Mouse (Mus musculus): Measurements from ENCODE around the gene Sh3gl1. TPM values are rescaled to one million over a fixed set of nuclear protein-coding genes. Genes with fewer than 3 reads are reported as not detected.
A peak's percentile ranks its signal among the peaks of the same experiment; 100 is the strongest.

Sh3gl1 gene
- polyA plus RNA-seq, 1 experiment from 2014 or later, result 155 TPM

GRCm38 (mm10) chr17:56034040-56034725, 2.3 kb downstream of the Sh3gl1 start:
- no peak for ATAC-seq (ENCODE audit: low FRiP score, low TSS enrichment)
- Histone ChIP-seq H3K9ac (ENCODE audit: low read depth, low read length) (peak overlapping the region; percentile 94; the same call in 1 of the 2 replicates), H3K27me3 (ENCODE audit: control insufficient read depth, insufficient read depth, low read length) (no peaks in the 10 kb centered on the region), H3K9me3 (ENCODE audit: control insufficient read depth, low read length) (no peaks in the 10 kb centered on the region), H3K36me3 (ENCODE audit: control insufficient read depth, insufficient read depth, low read length) (peaks cover 25% of the 10 kb centered on the region), H3K4me1 (ENCODE audit: control insufficient read depth, insufficient read depth, low read length) (peaks cover 30% of the 10 kb centered on the region), H3K4me3 (ENCODE audit: low read length) (no peak overlapping the region), H3K27ac (ENCODE audit: low read depth, low read length) (no peak overlapping the region), H3K4me2 (replicated peaks; ENCODE audit: low read depth, low read length) (no peak overlapping the region)
- 90% methylated on average over 7 of the region's 7 CpGs for WGBS

GRCm38 (mm10) chr17:56032831-56033230, 3.6 kb downstream of the Sh3gl1 start:
- no peak overlapping the region for H3K27ac ChIP-seq (ENCODE audit: low read depth, low read length)
- peaks cover 30% of the 10 kb centered on the region for H3K4me1 ChIP-seq (ENCODE audit: control insufficient read depth, insufficient read depth, low read length)

DNA sequence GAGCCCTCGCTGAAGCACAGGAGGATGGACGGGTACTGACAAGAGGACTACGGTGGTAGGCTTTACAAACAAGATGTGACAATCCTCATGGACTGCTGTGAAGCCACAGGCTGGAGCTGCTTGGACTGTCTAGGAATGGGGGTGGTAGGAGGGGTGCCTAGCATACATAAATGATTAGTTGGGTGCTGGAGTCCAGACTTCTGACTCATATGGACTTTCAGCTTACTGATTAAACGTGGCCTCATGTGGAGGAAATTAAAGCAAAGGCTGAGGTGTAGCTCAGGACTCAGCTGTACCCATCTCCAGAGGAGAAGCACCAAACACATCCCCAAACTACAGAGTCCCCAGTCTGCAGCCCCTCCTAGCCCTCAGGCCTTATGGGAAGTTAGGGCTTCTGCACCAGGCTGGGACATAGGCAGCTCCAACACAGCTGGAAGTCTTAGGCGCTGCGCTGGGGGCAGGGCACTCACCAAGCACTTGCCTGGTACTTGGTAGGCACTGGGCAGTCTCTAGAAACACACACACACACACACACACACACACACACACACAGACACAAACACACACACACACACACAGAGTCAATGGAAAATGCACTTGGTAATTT, 4.2 kb downstream of the Sh3gl1 start:
- H3K9me3 ChIP-seq (ENCODE audit: control insufficient read depth, low read length), result no peaks in the 10 kb centered on the region
- H3K27ac ChIP-seq (ENCODE audit: low read depth, low read length), result 0 out of 2 replicates have a peak overlapping the region, but pooled peaks have one; percentile 24
- no peak overlapping the region for H3K9ac ChIP-seq (ENCODE audit: low read depth, low read length)
- no peak for ATAC-seq (ENCODE audit: low FRiP score, low TSS enrichment)
- H3K4me2 ChIP-seq (replicated peaks; ENCODE audit: low read depth, low read length), result no peak overlapping the region; the same call in 1 of the 2 replicates
- peaks cover 36% of the 10 kb centered on the region for H3K36me3 ChIP-seq (ENCODE audit: control insufficient read depth, insufficient read depth, low read length)
- no peaks in the 10 kb centered on the region for H3K27me3 ChIP-seq (ENCODE audit: control insufficient read depth, insufficient read depth, low read length)
- H3K4me1 ChIP-seq (ENCODE audit: control insufficient read depth, insufficient read depth, low read length), result peaks cover 30% of the 10 kb centered on the region
- no peak overlapping the region for H3K4me3 ChIP-seq (ENCODE audit: low read length)
- 73% methylated on average over 6 of the region's 6 CpGs for WGBS

More at GRCm38 (mm10) chr17:56032831-56033230, 3.6 kb downstream of the Sh3gl1 start:
- no peak overlapping the region for H3K4me2 ChIP-seq (replicated peaks; ENCODE audit: low read depth, low read length)
- ATAC-seq (ENCODE audit: low FRiP score, low TSS enrichment), result no peak
- WGBS, result 68% methylated on average over 7 of the region's 7 CpGs
- no peak overlapping the region for H3K4me3 ChIP-seq (ENCODE audit: low read length)
- no peaks in the 10 kb centered on the region for H3K9me3 ChIP-seq (ENCODE audit: control insufficient read depth, low read length)
- H3K9ac ChIP-seq (ENCODE audit: low read depth, low read length), result no peak overlapping the region
- H3K27me3 ChIP-seq (ENCODE audit: control insufficient read depth, insufficient read depth, low read length), result no peaks in the 10 kb centered on the region
- peaks cover 36% of the 10 kb centered on the region for H3K36me3 ChIP-seq (ENCODE audit: control insufficient read depth, insufficient read depth, low read length)

GRCm38 (mm10) chr17:56031431-56031830, 5.0 kb downstream of the Sh3gl1 start:
- WGBS, result 84% methylated on average over 7 of the region's 7 CpGs
- H3K27ac ChIP-seq (ENCODE audit: low read depth, low read length), result no peak overlapping the region
- H3K9me3 ChIP-seq (ENCODE audit: control insufficient read depth, low read length), result no peaks in the 10 kb centered on the region
- H3K9ac ChIP-seq (ENCODE audit: low read depth, low read length), result 0 out of 2 replicates have a peak overlapping the region, but pooled peaks have one; percentile 12
- H3K4me1 ChIP-seq (ENCODE audit: control insufficient read depth, insufficient read depth, low read length), result peaks cover 30% of the 10 kb centered on the region
- H3K36me3 ChIP-seq (ENCODE audit: control insufficient read depth, insufficient read depth, low read length), result peaks cover 36% of the 10 kb centered on the region
- H3K4me2 ChIP-seq (replicated peaks; ENCODE audit: low read depth, low read length), result no peak overlapping the region
- H3K27me3 ChIP-seq (ENCODE audit: control insufficient read depth, insufficient read depth, low read length), result no peaks in the 10 kb centered on the region
- ATAC-seq (ENCODE audit: low FRiP score, low TSS enrichment), result no peak
- no peak overlapping the region for H3K4me3 ChIP-seq (ENCODE audit: low read length)

- H3K4me2 ChIP-seq (replicated peaks; ENCODE audit: low read depth, low read length), result no peak overlapping the region
Measured at GRCm38 (mm10) chr17:56030919-56031318, 5.5 kb downstream of the Sh3gl1 start.

DNA sequence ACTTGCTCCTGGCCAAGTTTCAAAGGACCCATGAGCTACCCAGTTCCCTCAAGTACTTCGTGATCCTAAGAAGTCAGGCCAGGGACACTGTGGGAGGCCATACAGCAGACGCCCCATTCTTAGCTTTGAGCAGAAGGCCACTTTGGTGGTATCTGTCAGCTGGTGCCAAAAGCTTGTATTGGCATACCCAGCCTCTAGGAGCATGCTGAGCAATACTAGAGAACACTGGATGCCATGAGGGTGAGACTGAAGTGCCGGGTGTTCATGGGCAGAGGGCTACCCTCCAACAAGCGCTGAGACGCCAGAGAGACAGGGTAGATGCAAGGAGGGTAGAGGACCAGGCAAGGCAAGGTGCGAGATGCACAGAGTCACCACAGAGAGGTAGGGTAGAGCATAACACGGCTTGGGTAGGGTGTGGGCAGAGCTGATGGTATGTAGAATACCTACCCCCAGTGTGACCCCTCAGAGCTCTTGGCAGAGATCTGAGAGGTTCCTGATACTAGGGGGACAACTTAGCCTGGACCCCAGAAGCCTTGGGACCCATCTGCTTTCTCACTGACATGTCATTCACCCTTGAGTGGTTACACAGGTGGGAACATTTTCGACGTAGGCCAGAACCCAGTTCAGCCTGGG, 6.1 kb downstream of the Sh3gl1 start:
- Histone ChIP-seq H3K27ac (ENCODE audit: low read depth, low read length) (no peak overlapping the region), H3K36me3 (ENCODE audit: control insufficient read depth, insufficient read depth, low read length) (peaks cover 36% of the 10 kb centered on the region), H3K4me3 (ENCODE audit: low read length) (no peak overlapping the region), H3K4me1 (ENCODE audit: control insufficient read depth, insufficient read depth, low read length) (peaks cover 27% of the 10 kb centered on the region), H3K4me2 (replicated peaks; ENCODE audit: low read depth, low read length) (no peak overlapping the region), H3K27me3 (ENCODE audit: control insufficient read depth, insufficient read depth, low read length) (no peaks in the 10 kb centered on the region), H3K9ac (ENCODE audit: low read depth, low read length) (no peak overlapping the region), H3K9me3 (ENCODE audit: control insufficient read depth, low read length) (no peaks in the 10 kb centered on the region)
- ATAC-seq (ENCODE audit: low FRiP score, low TSS enrichment), result peak; percentile 3; the same call in 1 of the 2 replicates
- 89% methylated on average over 9 of the region's 9 CpGs for WGBS

More at GRCm38 (mm10) chr17:56030919-56031318, 5.5 kb downstream of the Sh3gl1 start:
- 0 out of 2 replicates have a peak overlapping the region, but pooled peaks have one; percentile 12 for H3K9ac ChIP-seq (ENCODE audit: low read depth, low read length)
- 38% methylated on average over 5 of the region's 5 CpGs for WGBS
- no peak overlapping the region for H3K27ac ChIP-seq (ENCODE audit: low read depth, low read length)
- H3K27me3 ChIP-seq (ENCODE audit: control insufficient read depth, insufficient read depth, low read length), result no peaks in the 10 kb centered on the region
- no peak overlapping the region for H3K4me3 ChIP-seq (ENCODE audit: low read length)
- H3K36me3 ChIP-seq (ENCODE audit: control insufficient read depth, insufficient read depth, low read length), result peaks cover 36% of the 10 kb centered on the region
- no peaks in the 10 kb centered on the region for H3K9me3 ChIP-seq (ENCODE audit: control insufficient read depth, low read length)
- H3K4me1 ChIP-seq (ENCODE audit: control insufficient read depth, insufficient read depth, low read length), result peaks cover 30% of the 10 kb centered on the region
- ATAC-seq (ENCODE audit: low FRiP score, low TSS enrichment), result peak; percentile 39; the same call in 1 of the 2 replicates

- WGBS, result 81% methylated on average over 5 of the region's 5 CpGs
- H3K9ac ChIP-seq (ENCODE audit: low read depth, low read length), result no peak overlapping the region
- H3K36me3 ChIP-seq (ENCODE audit: control insufficient read depth, insufficient read depth, low read length), result peaks cover 17% of the 10 kb centered on the region
Measured at GRCm38 (mm10) chr17:56027801-56028441, 8.5 kb downstream of the Sh3gl1 start.

DNA sequence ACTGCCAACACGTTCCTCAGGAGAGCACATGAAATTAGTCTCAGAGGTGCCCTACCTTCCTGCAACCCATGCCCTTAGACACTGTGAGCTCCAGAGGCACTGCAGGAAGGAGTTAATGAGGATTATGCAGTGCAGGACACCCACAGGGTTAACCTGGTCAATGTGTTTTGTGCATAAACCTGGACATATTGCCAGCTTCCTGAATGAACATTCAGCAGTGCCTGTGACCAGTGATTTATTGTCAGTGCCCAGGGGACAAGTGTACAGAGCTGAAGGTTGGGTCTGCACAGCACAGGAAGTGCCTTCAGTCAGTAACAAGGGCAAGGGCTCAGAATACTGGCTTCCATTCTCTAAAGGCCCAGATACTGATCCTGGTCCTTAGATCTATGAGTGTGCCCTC, 9.6 kb downstream of the Sh3gl1 start:
- Histone ChIP-seq H3K9me3 (ENCODE audit: control insufficient read depth, low read length) (no peaks in the 10 kb centered on the region), H3K27ac (ENCODE audit: low read depth, low read length) (no peak overlapping the region), H3K4me3 (ENCODE audit: low read length) (no peak overlapping the region), H3K9ac (ENCODE audit: low read depth, low read length) (no peak overlapping the region; the same call in 1 of the 2 replicates), H3K4me2 (replicated peaks; ENCODE audit: low read depth, low read length) (no peak overlapping the region), H3K27me3 (ENCODE audit: control insufficient read depth, insufficient read depth, low read length) (no peaks in the 10 kb centered on the region), H3K4me1 (ENCODE audit: control insufficient read depth, insufficient read depth, low read length) (peaks cover 13% of the 10 kb centered on the region), H3K36me3 (ENCODE audit: control insufficient read depth, insufficient read depth, low read length) (peaks cover 17% of the 10 kb centered on the region)
- 65% methylated on average over 1 of the region's 1 CpGs for whole genome bisulfite sequencing
- no peak for ATAC-seq (ENCODE audit: low FRiP score, low TSS enrichment)

More at GRCm38 (mm10) chr17:56027801-56028441, 8.5 kb downstream of the Sh3gl1 start:
- H3K27me3 ChIP-seq (ENCODE audit: control insufficient read depth, insufficient read depth, low read length), result no peaks in the 10 kb centered on the region
- no peak overlapping the region for H3K4me2 ChIP-seq (replicated peaks; ENCODE audit: low read depth, low read length)
- ATAC-seq (ENCODE audit: low FRiP score, low TSS enrichment), result no peak
- H3K4me1 ChIP-seq (ENCODE audit: control insufficient read depth, insufficient read depth, low read length), result peaks cover 18% of the 10 kb centered on the region
- H3K4me3 ChIP-seq (ENCODE audit: low read length), result no peak overlapping the region
- H3K9me3 ChIP-seq (ENCODE audit: control insufficient read depth, low read length), result no peaks in the 10 kb centered on the region
- no peak overlapping the region for H3K27ac ChIP-seq (ENCODE audit: low read depth, low read length)

Data from kidney, embryonic 14.5 days (tissue).